Comparison of ENCODE assay signal across 28 mouse cellular contexts in genomic region chr6:136122593-136122992, GRCm38 (mm10). TPM values are rescaled to one million over a fixed set of nuclear protein-coding genes. Genes with fewer than 3 reads are reported as not detected.
"Had no signal": no experiment of that assay in that cellular context is flagged by ENCODE, and none has a peak within 500 bp of the region (broad histone marks: within the 10 kb centered on the region; RNA-seq: fewer than 3 reads in every experiment).

No protein-coding gene starts in this region.

- H3K4me3 ChIP-seq: embryonic facial prominence, embryonic 10.5 days; embryonic facial prominence, embryonic 12.5 days; embryonic facial prominence, embryonic 13.5 days; embryonic facial prominence, embryonic 15.5 days; erythroblast, embryonic 14.5 days; forebrain, embryonic 10.5 days; forebrain, embryonic 12.5 days; forebrain, embryonic 13.5 days; forebrain, embryonic 15.5 days; gastrocnemius, adult 2 months had no signal

- H3K4me1 ChIP-seq: embryonic facial prominence, embryonic 10.5 days; embryonic facial prominence, embryonic 12.5 days; embryonic facial prominence, embryonic 13.5 days; embryonic facial prominence, embryonic 15.5 days; forebrain, embryonic 10.5 days; forebrain, embryonic 12.5 days; forebrain, embryonic 13.5 days had no signal

- H3K36me3 ChIP-seq: embryonic facial prominence, embryonic 10.5 days; embryonic facial prominence, embryonic 12.5 days; embryonic facial prominence, embryonic 13.5 days; embryonic facial prominence, embryonic 15.5 days; forebrain, embryonic 10.5 days; forebrain, embryonic 12.5 days; forebrain, embryonic 15.5 days had no signal

- H3K4me2 ChIP-seq: embryonic facial prominence, embryonic 12.5 days; embryonic facial prominence, embryonic 13.5 days; embryonic facial prominence, embryonic 15.5 days; forebrain, embryonic 12.5 days; forebrain, embryonic 13.5 days; forebrain, embryonic 15.5 days had no signal

- H3K9me3 ChIP-seq: embryonic facial prominence, embryonic 10.5 days; embryonic facial prominence, embryonic 12.5 days; embryonic facial prominence, embryonic 13.5 days; embryonic facial prominence, embryonic 15.5 days; forebrain, embryonic 10.5 days; forebrain, embryonic 12.5 days; forebrain, embryonic 13.5 days; forebrain, embryonic 15.5 days had no signal

- H3K27me3 ChIP-seq: embryonic facial prominence, embryonic 12.5 days; embryonic facial prominence, embryonic 13.5 days; embryonic facial prominence, embryonic 15.5 days; forebrain, embryonic 12.5 days; forebrain, embryonic 13.5 days; forebrain, embryonic 15.5 days had no signal

- H3K9ac ChIP-seq: embryonic facial prominence, embryonic 12.5 days; embryonic facial prominence, embryonic 13.5 days; embryonic facial prominence, embryonic 15.5 days; forebrain, embryonic 12.5 days; forebrain, embryonic 13.5 days; forebrain, embryonic 15.5 days; forebrain, postnatal 0 days had no signal

- H3K27ac ChIP-seq: embryonic facial prominence, embryonic 10.5 days; embryonic facial prominence, embryonic 12.5 days; embryonic facial prominence, embryonic 13.5 days; embryonic facial prominence, embryonic 15.5 days; forebrain, embryonic 10.5 days; forebrain, embryonic 12.5 days; forebrain, embryonic 13.5 days; forebrain, embryonic 15.5 days; gastrocnemius, adult 2 months had no signal

- DNase-seq: cerebellum, adult 18-20 months; cerebellum, adult 2 months; cerebellum, adult 8-10 months; cerebellum, adult 9-10 months; cerebellum, adult 9-11 months; cerebellum, postnatal 10 days; cerebellum, postnatal 14 days; cerebellum, postnatal 25 days; cerebellum, postnatal 36 days; embryo, embryonic 11 days; forebrain, postnatal 0 days; gastrocnemius, adult 2 months; gastrocnemius, postnatal 10 days; gastrocnemius, postnatal 14 days; gastrocnemius, postnatal 25 days; gastrocnemius, postnatal 36 days; heart, adult 11 months had no signal

- ATAC-seq: forebrain, embryonic 13.5 days; forebrain, embryonic 14.5 days; forebrain, embryonic 15.5 days; forebrain, embryonic 16.5 days; forebrain, postnatal 0 days had no signal

RNA-seq across cellular contexts. Expression of gene Grin2b, which starts 50.7 kb away (rescaled TPM):
- polyA plus RNA-seq: erythroblast, embryonic 14.5 days had no signal
